Mouse (Mus musculus) heart, embryonic 12.5 days (tissue): ENCODE data around the gene Memo1. TPM values are rescaled to one million over a fixed set of nuclear protein-coding genes. Genes with fewer than 3 reads are reported as not detected.
A peak's percentile ranks its signal among the peaks of the same experiment; 100 is the strongest.

ENCODE experiments used
- ATAC-seq: fragments of 200-750 bp; cut with Nextera tagmentation; 2 replicates; pipeline ENCODE4 v1.8.0; 2017; ENCODE audit warnings: moderate TSS enrichment, moderate library complexity; ENCODE audit not compliant: insufficient number of reproducible peaks, low FRiP score
- H3K27ac ChIP-seq: fragments of 300-500 bp; sonication (generic); 2 replicates; pipeline ENCODE4 v1.5.1; 2016; ENCODE audit warnings: mild to moderate bottlenecking, moderate library complexity; ENCODE audit not compliant: poor library complexity, severe bottlenecking
- H3K27me3 ChIP-seq: fragments of 300-500 bp; sonication (generic); replicated peaks from 2 replicates; pipeline ENCODE4 v1.6.1; 2016; ENCODE audit warnings: mild to moderate bottlenecking, moderate library complexity
- H3K36me3 ChIP-seq: fragments of 300-500 bp; sonication (generic); 2 replicates; pipeline ENCODE4 v1.6.1; 2016; ENCODE audit warnings: mild to moderate bottlenecking, moderate library complexity
- H3K4me1 ChIP-seq: fragments of 300-500 bp; sonication (generic); replicated peaks from 2 replicates; pipeline ENCODE4 v1.6.1; 2016; ENCODE audit warnings: mild to moderate bottlenecking
- H3K4me2 ChIP-seq: fragments of 300-500 bp; sonication (generic); 2 replicates; pipeline ENCODE4 v1.6.1; 2016; ENCODE audit warnings: mild to moderate bottlenecking, moderate library complexity
- H3K4me3 ChIP-seq: fragments of 300-500 bp; sonication (generic); 2 replicates; pipeline ENCODE4 v1.5.1; 2016; ENCODE audit warnings: mild to moderate bottlenecking
- H3K9ac ChIP-seq: fragments of 300-500 bp; sonication (generic); 2 replicates; pipeline ENCODE4 v1.6.1; 2016; ENCODE audit warnings: mild to moderate bottlenecking, moderate library complexity
- H3K9me3 ChIP-seq: fragments of 300-500 bp; sonication (generic); replicated peaks from 2 replicates; pipeline ENCODE4 v1.6.1; 2016; ENCODE audit warnings: mild to moderate bottlenecking, moderate library complexity
- WGBS: fragments of 180-500 bp; shearing (Covaris S2); methylation state at CpG from one replicate; pipeline ENCODE4 v1.1.7; 2016; 5-methylcytosine and 5-hydroxymethylcytosine counted together
- polyA plus RNA-seq: library from polyadenylated mRNA; unstranded; fragments of >200 nt; fragmentation: Nextera tagmentation; extraction: Ambion mirVana; gene quantifications from 2 replicates; pipeline ENCODE4 v1.2.1, GENCODE M21; 2016

Memo1 gene
- polyA plus RNA-seq, 1 experiment from 2014 or later, result 66.9 TPM

- 58% methylated on average over 16 of the region's 16 CpGs for WGBS
- ATAC-seq, result 0 out of 2 replicates have a peak, but pooled peaks have one; percentile 45
- no peak overlapping the region for H3K27ac ChIP-seq
Observed at GRCm38 (mm10) chr17:74272683-74273205, 22.6 kb downstream of the Memo1 start.

GRCm38 (mm10) chr17:74271541-74272268 is 23.6 kb downstream of the Memo1 start:
- 76% methylated on average over 3 of the region's 3 CpGs for WGBS
- Histone ChIP-seq H3K27ac (no peak overlapping the region), H3K4me2 (no peak overlapping the region), H3K4me3 (no peak overlapping the region), H3K4me1 (peaks cover 27% of the 10 kb centered on the region), H3K9me3 (no peaks in the 10 kb centered on the region), H3K27me3 (no peaks in the 10 kb centered on the region), H3K9ac (no peak overlapping the region), H3K36me3 (0 out of 2 replicates have a peak, but pooled peaks cover 2% of the 10 kb centered on the region)
- no peak for ATAC-seq

More at GRCm38 (mm10) chr17:74272683-74273205, 22.6 kb downstream of the Memo1 start:
- Histone ChIP-seq H3K27me3 (no peaks in the 10 kb centered on the region), H3K9me3 (no peaks in the 10 kb centered on the region), H3K4me3 (no peak overlapping the region), H3K4me2 (no peak overlapping the region), H3K36me3 (0 out of 2 replicates have a peak, but pooled peaks cover 2% of the 10 kb centered on the region), H3K9ac (no peak overlapping the region), H3K4me1 (peaks cover 24% of the 10 kb centered on the region)

DNA sequence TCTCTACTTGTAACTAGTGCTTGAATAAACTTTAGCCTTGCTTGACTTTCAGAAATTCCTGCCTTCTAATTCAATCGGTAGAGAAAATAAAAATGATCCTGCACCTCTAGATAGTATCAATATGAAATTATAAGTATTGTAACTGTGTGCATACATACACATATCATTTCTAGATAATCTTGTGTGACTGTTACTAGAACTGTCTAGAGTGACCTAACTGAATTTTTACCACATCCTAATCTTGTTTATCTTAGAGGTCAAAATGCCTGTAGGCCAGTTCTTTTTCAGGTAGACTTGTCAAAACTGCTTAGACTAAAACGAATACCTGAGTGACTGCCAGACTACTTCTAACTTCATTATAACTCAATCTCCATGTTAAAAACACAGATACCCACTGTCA is 25.1 kb downstream of the Memo1 start:
- Histone ChIP-seq H3K9ac (no peak overlapping the region), H3K27me3 (no peaks in the 10 kb centered on the region), H3K27ac (no peak overlapping the region), H3K4me2 (no peak overlapping the region), H3K4me1 (peaks cover 38% of the 10 kb centered on the region), H3K4me3 (no peak overlapping the region), H3K36me3 (0 out of 2 replicates have a peak, but pooled peaks cover 2% of the 10 kb centered on the region), H3K9me3 (no peaks in the 10 kb centered on the region)
- ATAC-seq, result no peak
- 70% methylated on average over 2 of the region's 2 CpGs for WGBS

GRCm38 (mm10) chr17:74267415-74268180 is 27.7 kb downstream of the Memo1 start:
- H3K27ac ChIP-seq, result no peak overlapping the region
- WGBS, result 83% methylated on average over 11 of the region's 11 CpGs

DNA sequence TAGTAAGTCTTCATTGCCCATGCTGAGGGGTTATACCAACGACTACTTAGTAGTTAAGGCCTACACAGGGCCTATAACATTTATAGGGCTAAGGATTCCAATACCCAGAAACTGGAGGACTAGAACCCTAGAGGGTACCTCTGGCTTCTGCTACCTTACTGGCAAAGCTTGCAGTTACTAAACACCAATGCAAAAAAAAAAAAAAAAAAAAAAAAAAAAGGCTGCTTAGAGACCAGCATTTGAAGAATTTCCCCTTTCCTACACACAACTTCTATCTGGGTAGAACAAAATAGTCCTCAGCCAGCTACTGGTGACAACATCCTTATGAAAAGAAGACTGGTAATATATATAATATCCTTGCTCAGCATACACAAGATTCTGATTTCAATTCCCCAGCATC is 29.7 kb downstream of the Memo1 start:
- Histone ChIP-seq H3K4me2 (no peak overlapping the region), H3K9me3 (no peaks in the 10 kb centered on the region), H3K27me3 (no peaks in the 10 kb centered on the region), H3K4me1 (peaks cover 29% of the 10 kb centered on the region), H3K9ac (0 out of 2 replicates have a peak overlapping the region, but pooled peaks have one; percentile 25), H3K36me3 (0 out of 2 replicates have a peak, but pooled peaks cover 2% of the 10 kb centered on the region), H3K4me3 (no peak overlapping the region), H3K27ac (peak overlapping the region; percentile 71)
- WGBS, result 59% methylated on average over 1 of the region's 1 CpGs
- no peak for ATAC-seq

More at GRCm38 (mm10) chr17:74267415-74268180, 27.7 kb downstream of the Memo1 start:
- Histone ChIP-seq H3K4me3 (no peak overlapping the region), H3K27me3 (no peaks in the 10 kb centered on the region), H3K9ac (no peak overlapping the region), H3K36me3 (0 out of 2 replicates have a peak, but pooled peaks cover 2% of the 10 kb centered on the region), H3K4me1 (peaks cover 40% of the 10 kb centered on the region), H3K9me3 (no peaks in the 10 kb centered on the region), H3K4me2 (no peak overlapping the region)
- peak; percentile 29; the same call in 1 of the 2 replicates for ATAC-seq

DNA sequence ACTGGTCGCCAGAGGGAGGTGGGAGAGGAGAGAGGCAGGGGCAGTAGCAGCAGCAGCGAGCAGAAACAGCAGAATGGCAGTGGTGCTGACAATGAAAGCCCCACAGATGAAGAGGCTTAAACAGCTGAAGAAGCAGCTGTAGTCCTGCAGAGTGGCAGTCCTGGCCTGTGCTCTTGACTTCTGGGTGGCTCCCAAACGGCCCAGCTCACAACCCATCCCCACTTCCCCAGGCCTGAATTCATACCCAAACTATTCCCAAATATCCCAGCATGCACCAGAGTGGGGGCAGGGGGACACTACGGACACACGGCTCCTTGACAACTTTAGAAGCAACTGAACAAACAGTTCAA is 30.2 kb downstream of the Memo1 start:
- ATAC-seq, result peak; percentile 37; the same call in 1 of the 2 replicates

DNA sequence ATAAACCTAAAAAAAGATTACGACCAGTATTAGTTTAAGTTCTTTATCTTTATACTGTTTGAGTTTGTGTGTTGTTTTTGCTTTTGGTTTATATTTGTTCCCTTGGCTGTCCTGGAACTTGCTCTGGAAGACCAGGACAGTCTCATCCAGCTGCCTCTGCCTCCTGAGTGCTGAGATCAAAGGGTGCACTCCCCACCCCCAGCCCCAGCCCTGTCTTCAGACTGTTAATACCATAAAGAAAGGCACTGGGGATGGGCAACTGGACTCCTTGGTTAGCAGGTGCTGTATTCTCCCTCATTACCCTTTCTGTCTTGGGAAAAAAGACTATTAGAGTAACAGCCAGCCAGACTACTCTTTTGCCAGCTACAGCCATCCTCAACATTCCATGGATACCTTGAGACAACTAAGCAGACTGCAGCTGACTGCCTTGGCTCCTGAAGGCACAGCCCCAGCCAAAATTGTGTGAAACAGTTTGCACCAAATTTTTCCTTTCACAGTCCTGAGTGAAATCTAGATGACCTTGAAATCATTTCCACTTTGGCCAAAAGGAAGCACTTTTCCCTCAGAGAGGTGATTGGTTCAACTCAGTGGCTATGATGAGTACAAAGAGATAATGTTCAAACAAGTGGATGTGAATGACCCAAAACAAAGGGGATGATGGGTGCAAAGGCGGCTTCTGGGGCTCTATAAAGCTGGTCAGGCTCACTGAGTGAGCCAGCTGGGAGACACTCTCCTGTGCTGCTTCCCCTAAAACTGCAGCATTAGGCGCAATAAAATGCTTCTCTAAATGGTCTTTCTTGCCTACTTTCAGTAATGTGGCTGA is 30.8 kb downstream of the Memo1 start:
- Histone ChIP-seq H3K4me3 (no peak overlapping the region), H3K4me2 (peak overlapping the region; percentile 27; the same call in 1 of the 2 replicates), H3K4me1 (peaks cover 33% of the 10 kb centered on the region), H3K36me3 (0 out of 2 replicates have a peak, but pooled peaks cover 2% of the 10 kb centered on the region), H3K9ac (0 out of 2 replicates have a peak overlapping the region, but pooled peaks have one; percentile 15), H3K9me3 (no peaks in the 10 kb centered on the region), H3K27me3 (no peaks in the 10 kb centered on the region), H3K27ac (peak overlapping the region; percentile 71)
- WGBS, result 57% methylated on average over 3 of the region's 3 CpGs
- no peak for ATAC-seq

More for the DNA sequence above, 30.2 kb downstream of the Memo1 start:
- Histone ChIP-seq H3K27me3 (no peaks in the 10 kb centered on the region), H3K4me3 (no peak overlapping the region), H3K36me3 (0 out of 2 replicates have a peak, but pooled peaks cover 2% of the 10 kb centered on the region), H3K4me1 (peaks cover 32% of the 10 kb centered on the region), H3K9ac (0 out of 2 replicates have a peak overlapping the region, but pooled peaks have one; percentile 25), H3K4me2 (peak overlapping the region; percentile 27; the same call in 1 of the 2 replicates), H3K9me3 (no peaks in the 10 kb centered on the region), H3K27ac (peak overlapping the region; percentile 71)
- 34% methylated on average over 5 of the region's 5 CpGs for WGBS

GRCm38 (mm10) chr17:74262415-74262814 is 32.9 kb downstream of the Memo1 start:
- Histone ChIP-seq H3K9me3 (no peaks in the 10 kb centered on the region), H3K4me1 (peaks cover 34% of the 10 kb centered on the region), H3K9ac (no peak overlapping the region), H3K27ac (no peak overlapping the region), H3K4me3 (no peak overlapping the region), H3K4me2 (no peak overlapping the region), H3K27me3 (no peaks in the 10 kb centered on the region), H3K36me3 (peaks cover 8% of the 10 kb centered on the region)
- 70% methylated on average over 3 of the region's 3 CpGs for WGBS
- ATAC-seq, result no peak

DNA sequence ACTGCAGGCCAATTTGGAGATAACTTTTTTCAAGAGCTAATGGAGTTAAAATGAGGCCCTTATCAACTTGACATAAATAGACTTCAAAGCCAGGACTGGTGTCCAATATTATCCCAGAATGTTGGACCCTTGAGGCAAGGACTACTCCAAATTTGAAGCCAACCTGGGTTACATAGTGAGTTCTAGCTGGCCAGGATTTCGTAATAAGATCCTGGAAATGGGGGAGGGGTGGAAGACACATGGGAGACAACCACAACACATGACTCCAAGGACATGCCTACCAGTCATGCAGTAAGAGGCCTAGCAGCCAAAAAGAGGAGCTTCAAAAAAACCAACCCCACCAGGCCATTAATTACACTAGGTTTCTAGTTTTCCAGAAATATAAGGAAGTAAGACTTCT is 50.0 kb downstream of the Memo1 start:
- ATAC-seq, result no peak
- 35% methylated on average over 1 of the region's 1 CpGs for WGBS
- H3K4me2 ChIP-seq, result no peak overlapping the region
- H3K27ac ChIP-seq, result 0 out of 2 replicates have a peak overlapping the region, but pooled peaks have one; percentile 38
- peaks cover 6% of the 10 kb centered on the region; the same call in 1 of the 2 replicates for H3K4me1 ChIP-seq
- H3K4me3 ChIP-seq, result no peak overlapping the region
- peaks cover 6% of the 10 kb centered on the region for H3K36me3 ChIP-seq
- H3K9me3 ChIP-seq, result no peaks in the 10 kb centered on the region
- H3K9ac ChIP-seq, result no peak overlapping the region
- no peaks in the 10 kb centered on the region for H3K27me3 ChIP-seq

GRCm38 (mm10) chr17:74242788-74243187 is 52.5 kb downstream of the Memo1 start:
- Histone ChIP-seq H3K4me2 (no peak overlapping the region), H3K4me3 (no peak overlapping the region), H3K9ac (no peak overlapping the region), H3K4me1 (peaks cover 6% of the 10 kb centered on the region; the same call in 1 of the 2 replicates), H3K36me3 (peaks cover 16% of the 10 kb centered on the region), H3K9me3 (no peaks in the 10 kb centered on the region), H3K27me3 (no peaks in the 10 kb centered on the region), H3K27ac (no peak overlapping the region)
- WGBS, result 63% methylated on average over 3 of the region's 3 CpGs
- ATAC-seq, result no peak
